Mouse (Mus musculus): ENCODE data around the gene Slc22a8.
A peak's percentile ranks its signal among the peaks of the same experiment; 100 is the strongest.

Gene Slc22a8

DNA sequence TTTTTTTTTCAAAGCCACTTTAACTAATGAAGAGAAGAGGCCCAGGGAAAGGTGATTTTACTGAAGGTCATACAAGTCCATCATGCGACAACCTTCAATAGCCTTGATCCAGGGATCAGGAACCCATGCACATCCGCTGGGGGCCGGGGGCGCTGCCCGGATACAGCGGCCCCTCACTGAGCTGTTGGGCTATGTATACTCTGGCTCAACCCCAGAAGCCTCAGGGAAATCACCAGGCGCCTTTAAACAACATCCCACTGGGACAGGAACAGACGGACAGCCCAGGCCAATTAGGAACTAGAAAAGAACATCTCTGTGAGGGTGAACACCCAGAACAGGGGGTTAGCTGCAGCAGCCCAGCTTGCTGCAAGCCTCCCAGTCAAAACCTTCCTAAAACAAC is at the start of gene Slc22a8:
Gene Slc22a8 (plus strand): TSS at position 301 of the 400 bp plus-strand sequence.
- DNase-seq (ENCODE audit: low read depth in 1 of 2, low spot score in 2 of 2) = no peak

DNA sequence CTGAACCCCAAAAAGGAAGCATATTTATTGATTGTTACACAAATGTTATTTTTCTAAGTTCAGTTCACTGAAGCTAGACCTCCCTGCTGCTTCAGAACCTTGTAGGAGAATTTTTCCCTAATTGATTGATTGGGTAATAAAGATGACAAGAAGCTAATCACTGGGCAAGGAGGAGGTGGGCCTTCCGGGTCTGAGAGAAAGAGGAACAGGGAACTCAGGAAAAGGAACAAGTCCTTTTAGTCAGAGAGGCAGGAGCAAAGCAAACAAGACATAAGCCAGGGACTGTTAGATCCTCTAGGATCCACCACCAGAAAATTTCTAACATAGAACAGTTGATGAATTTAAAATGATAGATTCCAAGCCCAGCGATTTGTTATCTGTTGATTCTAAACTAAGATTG is 32.2 kb upstream of the Slc22a8 start:
- peak in 1 of 2 experiments; percentile 30 for DNase-seq (ENCODE audit: low read depth in 1 of 2, low spot score in 2 of 2)

DNA sequence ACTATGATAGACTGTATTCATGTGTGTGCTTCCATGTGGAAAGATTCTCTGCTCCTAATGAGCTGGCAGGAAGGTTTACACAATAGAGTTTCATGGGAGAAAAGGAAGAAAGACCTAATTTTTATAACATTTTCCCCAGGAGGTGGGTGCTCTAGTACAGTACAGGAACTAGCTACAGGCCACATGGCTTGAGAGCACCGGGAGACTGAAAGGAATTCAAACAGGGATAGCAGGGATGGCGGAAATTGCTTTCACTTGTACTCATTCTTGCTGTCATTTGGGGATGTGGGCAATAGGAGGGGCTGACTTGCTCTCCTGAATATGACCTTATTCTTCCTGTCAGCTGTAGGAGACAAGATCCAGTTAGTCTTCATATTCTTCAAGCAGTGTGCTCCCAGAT is 27.0 kb upstream of the Slc22a8 start:
- no peak for DNase-seq (ENCODE audit: low read depth in 1 of 2, low spot score in 2 of 2)

DNA sequence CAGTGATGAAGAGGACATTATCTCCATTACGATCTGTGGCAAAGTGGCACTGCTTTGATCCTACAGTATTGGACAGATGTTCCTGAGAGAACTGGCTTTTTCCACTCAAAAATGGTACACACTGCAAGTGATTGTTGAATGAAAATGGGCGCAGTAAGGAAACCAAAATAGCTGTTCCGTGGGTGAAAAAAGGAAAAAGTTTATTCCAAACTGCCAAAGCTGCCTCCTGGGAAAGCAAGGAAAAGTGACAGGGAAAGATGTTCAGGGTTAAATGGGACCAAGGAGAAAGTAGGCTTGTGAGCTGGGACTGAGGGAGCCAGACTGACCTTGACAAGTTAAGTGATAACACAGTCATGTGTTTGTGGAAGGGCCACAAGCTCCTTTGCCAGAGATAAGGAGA is 26.6 kb upstream of the Slc22a8 start:
- no peak for DNase-seq (ENCODE audit: low read depth in 1 of 2, low spot score in 2 of 2)

DNA sequence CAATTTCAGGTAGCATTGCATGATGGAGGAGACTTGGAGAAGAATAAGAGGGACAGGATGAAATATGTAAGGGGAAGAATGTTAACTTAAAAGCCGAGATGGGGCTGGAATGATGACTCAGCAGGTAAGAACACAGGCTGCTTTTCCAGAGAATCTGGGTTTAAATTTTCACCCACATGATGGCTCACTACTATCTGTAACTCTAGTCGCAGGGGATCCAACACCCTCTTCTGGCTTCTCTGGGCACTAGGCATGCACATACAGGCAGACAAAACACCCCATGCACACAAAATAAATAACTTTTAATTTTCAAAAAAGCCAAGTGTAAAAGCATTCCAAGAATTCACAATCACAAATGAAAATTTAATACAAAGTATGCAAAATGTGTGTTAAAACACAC is 25.8 kb upstream of the Slc22a8 start:
- DNase-seq (ENCODE audit: low read depth in 1 of 2, low spot score in 2 of 2) = no peak

DNA sequence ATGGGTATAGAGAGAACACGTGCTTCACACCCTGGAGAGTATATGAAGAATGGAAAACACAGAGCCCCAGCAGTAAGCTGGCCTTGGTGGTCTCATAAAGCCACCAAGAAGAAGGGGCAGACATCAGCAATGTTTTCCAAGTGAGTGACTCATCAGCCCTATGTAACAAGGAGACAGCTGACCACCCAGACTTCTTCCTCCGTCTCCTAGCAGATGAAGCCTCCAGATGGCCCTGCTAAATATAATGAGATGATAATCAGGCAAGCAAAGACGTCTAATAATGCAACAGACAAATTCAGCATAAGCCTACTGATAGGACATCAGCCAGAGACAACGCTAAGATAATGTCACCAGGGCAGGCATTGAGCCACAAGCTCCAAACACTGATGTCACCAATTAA is 25.1 kb upstream of the Slc22a8 start:
- no peak for DNase-seq (ENCODE audit: low read depth in 1 of 2, low spot score in 2 of 2)

DNA sequence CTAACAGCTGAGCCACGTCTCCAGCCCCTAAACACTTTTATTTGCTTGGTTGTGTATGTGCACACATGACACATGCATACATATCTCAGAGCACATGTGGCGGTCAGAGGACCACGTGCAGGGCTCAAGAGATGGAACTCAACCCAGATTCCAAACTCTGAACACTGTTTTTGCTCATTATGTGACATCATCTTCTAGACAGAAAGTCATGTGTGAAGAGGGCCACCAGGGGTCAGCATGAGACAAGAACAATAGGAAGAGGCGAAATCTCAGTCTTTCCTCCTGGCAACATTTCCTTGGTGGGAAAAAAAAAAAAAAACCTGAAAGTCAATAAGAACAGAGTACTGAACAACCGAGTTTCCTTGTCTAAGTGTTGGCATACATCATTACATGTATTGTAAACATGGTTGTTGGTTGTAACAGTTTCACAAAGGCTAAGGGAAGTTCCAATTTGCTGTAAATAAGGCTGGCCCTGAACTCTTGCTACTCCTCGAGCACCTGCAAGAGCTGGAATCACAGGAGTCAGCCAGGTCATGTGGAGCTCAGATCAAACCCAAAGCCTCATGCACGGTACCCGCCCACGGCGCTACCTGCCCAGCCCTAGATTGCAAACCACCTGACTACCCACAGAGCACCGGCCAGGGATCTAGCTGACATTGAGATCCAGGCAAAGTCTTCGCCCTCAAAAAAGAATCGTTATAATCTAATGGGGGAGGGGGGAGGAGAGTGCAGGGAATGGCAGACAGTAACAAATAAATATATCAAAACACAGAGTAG is 23.8 kb upstream of the Slc22a8 start:
- DNase-seq (ENCODE audit: low read depth in 1 of 2, low spot score in 2 of 2) = no peak

DNA sequence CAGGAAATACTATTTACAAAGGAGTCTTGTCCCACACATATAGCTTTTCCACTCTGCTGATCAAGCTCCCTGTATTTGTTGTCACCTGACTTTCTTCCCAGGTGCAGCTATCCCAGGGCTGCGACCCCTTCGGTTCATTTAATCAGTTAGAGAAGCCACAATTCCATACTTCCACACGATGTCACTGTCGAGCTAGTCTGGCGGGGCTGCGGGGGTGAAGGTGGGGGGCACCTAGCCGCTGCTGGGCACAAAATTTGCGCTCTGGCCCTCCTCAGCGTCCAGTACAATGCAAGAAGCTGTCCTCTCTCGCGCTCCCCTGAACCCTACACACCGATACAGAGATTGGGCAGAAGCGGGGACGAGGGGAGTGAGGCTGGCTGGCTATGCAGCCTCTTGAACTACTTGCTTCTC is 21.6 kb upstream of the Slc22a8 start:
- DNase-seq (ENCODE audit: low read depth in 1 of 2, low spot score in 2 of 2) = no peak

DNA sequence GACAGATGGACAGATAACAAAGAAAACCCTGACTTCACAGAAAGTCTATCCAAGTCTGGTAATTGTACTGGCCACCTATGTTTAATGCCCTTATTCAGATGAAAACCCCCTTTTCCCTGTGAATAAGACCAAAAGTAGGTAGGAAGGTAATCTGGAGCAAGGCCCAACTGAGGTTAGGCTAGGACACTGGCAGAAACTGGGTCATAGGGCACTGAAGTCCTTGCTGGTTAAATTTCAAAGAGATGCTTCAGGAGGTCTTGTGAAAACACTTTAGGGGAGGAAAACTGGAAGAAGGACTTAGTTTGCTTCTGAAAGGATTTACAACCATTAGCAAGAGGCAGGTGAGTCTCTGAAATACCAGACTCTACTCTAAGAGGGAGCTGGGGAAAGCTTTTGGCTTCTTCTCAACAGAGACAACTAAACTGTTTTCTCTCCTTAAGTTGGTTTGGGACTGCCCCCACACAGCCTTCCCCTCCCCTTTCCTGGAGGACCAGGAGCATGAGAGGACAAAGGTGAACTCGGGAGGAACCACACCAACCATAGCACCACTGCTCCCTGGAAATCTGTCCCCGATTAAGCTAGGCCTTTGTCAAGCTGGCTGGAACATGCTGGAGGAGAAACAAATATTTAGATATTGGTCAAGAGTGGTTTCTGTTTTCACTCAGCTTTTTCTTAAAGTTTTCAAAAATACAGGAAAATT is 20.6 kb upstream of the Slc22a8 start:
- DNase-seq (ENCODE audit: low read depth in 1 of 2, low spot score in 2 of 2) = no peak

DNA sequence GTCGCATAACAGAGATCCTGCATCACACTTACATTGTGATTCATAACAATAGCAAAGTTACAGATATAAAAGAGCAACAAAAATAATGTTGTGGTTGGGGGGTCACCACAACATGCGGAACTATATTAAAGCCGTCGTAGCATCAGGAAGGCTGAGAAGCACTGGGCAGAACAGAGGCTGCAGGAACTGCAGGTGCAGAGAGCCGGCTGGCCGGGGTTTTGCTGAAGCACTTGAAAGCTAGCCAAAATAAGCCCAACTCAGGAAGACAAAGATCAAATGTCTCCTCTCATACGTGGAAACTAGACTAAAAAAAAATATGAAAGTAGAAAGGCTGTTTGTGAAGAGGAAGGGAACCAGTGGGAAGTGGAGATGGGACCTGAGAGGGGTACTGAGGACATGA is 19.3 kb upstream of the Slc22a8 start:
- no peak for DNase-seq (ENCODE audit: low read depth in 1 of 2, low spot score in 2 of 2)

DNA sequence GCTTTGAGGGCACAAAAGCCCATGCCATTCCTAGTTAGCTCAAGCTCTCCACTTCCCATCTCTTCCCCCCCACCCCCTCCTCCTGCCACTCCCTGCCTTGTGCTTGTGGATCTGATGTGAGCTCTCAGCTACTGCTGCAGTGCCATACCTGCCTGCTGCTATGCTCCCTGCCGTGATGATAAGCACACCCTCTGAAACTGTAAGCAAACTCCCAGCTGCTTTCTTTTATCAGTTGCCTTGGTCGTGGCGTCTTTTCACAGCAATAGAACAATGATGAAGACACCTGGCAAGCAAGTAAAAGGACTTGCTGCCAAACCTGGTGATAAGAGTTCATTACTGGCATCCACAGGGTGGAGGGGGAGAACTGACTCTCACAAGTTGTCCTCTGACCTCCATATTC is 18.6 kb upstream of the Slc22a8 start:
- no peak for DNase-seq (ENCODE audit: low read depth in 1 of 2, low spot score in 2 of 2)

DNA sequence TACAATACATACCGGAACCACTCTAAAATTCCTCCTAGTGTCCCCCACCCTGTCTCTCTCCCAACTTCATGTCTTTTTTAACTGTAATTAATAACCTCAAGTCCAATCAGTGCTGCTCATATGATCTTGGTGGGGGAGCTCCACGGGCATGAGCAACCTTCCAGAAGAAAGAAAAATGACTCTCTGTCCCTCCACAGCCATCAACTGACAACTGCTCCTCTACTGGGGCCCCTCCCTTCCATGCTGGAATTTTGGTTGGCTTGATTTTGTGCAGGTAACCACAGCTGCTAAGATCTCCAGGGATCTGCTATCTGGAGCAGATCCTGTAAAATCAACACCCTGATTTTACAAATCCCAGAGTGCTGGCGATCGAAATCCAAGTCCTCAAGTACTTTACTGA is 13.6 kb upstream of the Slc22a8 start:
- DNase-seq (ENCODE audit: low read depth in 1 of 2, low spot score in 2 of 2) = no peak

DNA sequence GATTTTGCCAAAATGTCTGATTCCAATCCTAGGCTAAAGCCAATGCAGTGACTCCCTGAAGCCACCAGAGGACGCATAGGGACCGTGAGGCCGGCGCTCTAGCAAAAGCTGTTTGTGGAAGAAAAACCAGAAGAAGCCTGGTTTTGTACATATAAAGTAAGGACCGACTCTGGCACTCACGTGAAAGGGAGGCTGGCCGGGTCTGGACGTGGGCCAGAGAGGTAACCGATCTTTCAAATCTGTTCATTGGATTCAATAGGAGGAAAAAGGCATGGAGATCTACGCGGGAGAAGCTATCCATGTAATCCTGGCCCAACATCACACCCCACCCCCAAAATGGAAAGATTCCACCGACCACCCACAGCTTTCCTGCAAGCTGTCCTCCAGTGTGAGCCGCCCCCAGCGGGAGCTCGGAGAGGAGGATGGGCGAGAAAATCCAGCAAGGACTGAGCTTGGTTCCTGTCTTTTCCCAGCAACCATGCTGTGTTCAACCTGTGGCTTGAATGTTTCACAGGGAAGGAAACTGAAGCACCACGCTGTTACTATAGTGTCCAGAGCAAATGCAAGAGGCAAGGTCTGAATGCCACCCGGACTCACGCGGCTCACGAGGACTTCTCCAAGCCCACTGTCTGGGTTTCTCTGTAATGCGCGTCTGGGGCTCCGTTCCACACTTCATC is 12.6 kb upstream of the Slc22a8 start:
- no peak for DNase-seq (ENCODE audit: low read depth in 1 of 2, low spot score in 2 of 2)

DNA sequence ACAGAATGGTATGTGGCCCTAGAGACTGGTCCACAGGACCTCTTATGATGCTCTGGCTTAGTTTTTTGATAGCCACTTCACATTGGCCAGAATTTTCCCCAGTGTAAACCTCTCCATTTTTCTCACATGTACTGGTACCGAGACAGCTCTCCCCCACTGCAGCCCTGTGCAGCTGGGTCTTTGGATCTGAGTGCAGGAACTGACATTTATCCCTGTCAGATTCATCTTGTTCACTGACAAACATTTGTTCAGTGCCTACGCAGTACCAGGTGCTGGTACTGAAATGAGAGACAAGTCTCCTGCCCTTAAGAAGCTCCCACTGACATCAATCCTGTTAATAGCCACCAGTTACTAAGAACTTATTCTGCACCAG is 12.1 kb upstream of the Slc22a8 start:
- no peak for DNase-seq (ENCODE audit: low read depth in 1 of 2, low spot score in 2 of 2)

DNA sequence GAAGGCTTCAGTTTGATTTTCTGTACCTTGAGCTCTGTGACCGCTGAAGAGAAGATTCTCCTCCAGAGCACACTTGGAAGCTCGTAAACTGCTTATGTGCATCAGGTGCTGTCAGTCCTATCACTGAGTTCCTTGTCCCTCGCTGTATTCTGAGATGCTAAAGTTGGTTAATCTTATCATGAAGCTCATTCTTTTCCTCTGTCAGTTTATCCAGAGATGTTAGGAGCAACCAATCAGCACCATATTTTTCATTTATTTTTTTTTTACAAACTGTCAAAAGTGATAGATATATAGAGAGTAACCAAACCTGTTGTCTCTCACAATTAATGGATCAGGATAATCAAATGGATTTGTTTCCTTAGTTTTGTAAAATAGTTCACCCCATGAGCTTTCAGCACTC is 5.8 kb upstream of the Slc22a8 start:
- DNase-seq (ENCODE audit: low read depth in 1 of 2, low spot score in 2 of 2) = no peak

DNA sequence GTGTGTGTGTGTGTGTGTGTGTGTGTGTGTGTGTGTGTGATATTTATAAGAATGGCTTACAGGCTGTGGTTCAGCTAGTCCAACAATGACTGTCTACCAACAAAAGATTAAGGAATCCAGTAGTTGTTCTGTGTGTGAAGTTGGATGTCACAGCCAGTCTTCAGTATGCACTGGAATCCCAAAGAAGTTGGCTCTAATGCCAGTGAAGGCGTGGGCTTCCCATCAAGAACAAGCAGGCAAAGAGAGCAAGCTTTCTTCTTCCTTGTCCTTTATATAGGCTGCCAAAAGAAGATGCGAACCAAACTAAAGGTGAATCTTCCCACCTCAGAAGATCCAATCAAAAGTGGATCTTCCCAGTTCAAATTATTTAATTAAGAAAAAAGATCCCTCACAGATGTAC is 5.2 kb upstream of the Slc22a8 start:
- DNase-seq (ENCODE audit: low read depth in 1 of 2, low spot score in 2 of 2) = no peak

DNA sequence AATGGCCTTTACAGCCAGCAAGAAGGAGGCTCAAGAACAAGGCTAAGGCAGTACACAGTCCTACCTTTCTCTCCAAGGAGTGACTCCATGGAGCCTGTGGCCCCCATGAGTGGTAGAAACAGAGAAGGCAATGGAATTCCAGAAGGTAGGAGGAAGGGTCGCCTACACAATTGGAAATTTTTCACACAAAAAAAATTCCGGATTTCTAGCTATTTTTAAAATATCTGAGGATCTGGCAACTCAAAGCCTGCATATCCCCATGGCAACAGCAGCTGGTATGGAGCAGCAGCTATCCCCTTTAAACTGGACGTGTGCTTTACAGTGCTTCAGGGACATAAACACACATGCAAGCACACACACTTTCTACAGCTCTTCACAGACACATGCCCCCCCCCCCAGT is 4.7 kb upstream of the Slc22a8 start:
- no peak for DNase-seq (ENCODE audit: low read depth in 1 of 2, low spot score in 2 of 2)

DNA sequence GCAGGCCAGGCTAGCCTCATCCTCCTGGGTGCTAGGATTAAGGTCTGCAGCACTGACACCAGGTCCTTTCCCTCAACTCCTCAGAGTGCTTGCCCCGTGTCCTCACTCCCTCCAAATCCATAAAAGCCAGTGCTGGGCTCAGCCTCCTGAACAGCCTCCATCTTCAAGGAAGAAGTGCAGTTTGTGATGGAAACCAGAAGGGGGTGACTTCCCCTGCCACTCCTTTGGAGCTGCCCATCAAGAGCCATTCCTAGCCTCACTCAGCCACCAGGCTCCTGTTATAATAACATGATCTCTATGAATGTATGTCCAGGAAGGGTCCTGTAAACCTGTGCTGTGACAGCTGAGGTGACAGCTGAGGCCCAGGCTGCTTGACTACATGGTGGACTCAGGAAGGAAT is 3.7 kb upstream of the Slc22a8 start:
- no peak for DNase-seq (ENCODE audit: low read depth in 1 of 2, low spot score in 2 of 2)

DNA sequence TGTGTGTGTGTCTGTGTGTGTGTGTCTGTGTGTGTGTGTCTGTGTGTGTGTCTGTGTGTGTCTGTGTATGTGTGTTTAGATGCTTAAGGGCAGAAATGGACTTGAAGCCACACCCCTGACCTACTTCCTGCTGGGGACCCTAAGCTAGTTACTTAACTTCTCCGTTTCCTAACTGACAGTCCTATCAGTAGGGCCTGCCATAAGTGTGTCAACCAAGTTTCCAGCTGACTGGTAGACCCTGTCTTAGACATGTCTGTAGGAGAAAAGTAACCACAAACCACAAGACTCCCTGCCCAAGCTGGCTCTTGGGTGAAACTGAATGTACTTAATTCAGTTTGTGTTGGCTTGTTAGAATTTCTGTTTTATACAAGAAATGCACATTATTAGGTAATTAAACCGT is 1.1 kb downstream of the Slc22a8 start:
- no peak for DNase-seq (ENCODE audit: low read depth in 1 of 2, low spot score in 2 of 2)

DNA sequence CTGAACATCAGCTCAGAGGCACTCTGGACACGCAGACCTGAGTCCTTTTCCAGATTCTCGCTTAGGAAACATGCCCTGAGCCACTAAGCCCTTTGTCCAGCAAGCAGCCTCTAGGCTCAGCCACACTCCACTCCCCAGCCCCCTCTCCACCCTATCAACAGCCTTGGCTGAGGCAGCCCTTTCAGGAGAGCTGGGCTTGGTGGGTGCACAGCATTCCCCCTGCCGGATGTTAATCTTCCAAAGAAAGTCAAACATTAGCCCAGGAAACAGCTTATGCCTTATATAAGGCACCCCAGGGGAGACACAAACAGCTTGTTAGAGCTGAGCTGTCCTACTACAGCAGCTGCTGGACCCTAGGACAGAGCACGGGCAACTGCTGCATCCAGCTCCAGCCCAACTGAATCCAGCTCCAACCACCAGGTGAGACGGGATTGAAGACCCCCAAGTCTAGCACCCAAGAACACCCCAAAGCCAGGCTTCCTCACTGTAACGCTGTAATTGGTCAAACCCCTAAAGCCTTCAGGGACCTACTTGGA is 1.9 kb downstream of the Slc22a8 start:
- no peak for DNase-seq (ENCODE audit: low read depth in 1 of 2, low spot score in 2 of 2)

DNA sequence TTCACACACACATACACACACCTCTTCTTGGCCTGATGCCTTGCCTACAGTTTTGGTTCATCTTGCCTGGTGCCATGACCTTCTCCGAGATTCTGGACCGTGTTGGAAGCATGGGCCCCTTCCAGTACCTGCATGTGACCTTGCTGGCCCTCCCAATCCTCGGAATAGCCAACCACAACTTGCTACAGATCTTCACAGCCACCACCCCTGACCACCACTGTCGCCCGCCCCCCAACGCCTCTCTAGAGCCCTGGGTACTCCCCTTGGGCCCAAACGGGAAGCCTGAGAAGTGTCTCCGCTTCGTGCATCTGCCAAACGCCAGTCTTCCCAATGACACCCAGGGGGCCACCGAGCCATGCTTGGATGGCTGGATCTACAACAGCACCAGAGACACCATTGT is 2.8 kb downstream of the Slc22a8 start:
- DNase-seq (ENCODE audit: low read depth in 1 of 2, low spot score in 2 of 2) = no peak

DNA sequence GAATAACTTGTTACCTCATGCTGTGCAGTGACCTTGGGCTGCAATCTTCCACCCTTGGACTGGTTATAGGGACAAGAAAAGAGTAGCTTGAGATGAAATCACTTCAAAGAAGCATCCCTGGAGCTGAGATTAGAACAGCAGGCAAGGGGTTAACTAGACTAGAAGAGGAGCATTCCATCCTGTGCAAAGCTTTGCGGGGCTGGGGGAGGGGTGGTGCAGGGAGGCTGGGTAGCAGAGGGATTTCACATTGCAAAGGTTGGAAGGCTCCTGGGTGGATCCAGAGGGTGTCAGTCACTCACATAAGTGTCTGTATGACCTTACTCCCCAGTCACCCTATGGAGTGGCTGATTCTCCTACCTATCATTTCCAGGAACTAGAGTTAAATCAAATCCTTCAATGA is 3.5 kb downstream of the Slc22a8 start:
- no peak for DNase-seq (ENCODE audit: low read depth in 1 of 2, low spot score in 2 of 2)

Measured in monocyte, adult 2 months (primary cell).